Mouse (Mus musculus): ENCODE measurements around the gene Gmfg. TPM values are rescaled to one million over a fixed set of nuclear protein-coding genes. Genes with fewer than 3 reads are reported as not detected.

The Gmfg gene
- polyA plus RNA-seq, 1 experiment from 2014 or later, result 19.2 TPM

- no peaks in the 10 kb centered on the region for H3K36me3 ChIP-seq (ENCODE audit: control insufficient read depth, insufficient read depth, low read length)
- no peaks in the 10 kb centered on the region for H3K4me1 ChIP-seq (ENCODE audit: control insufficient read depth, insufficient read depth, low read length)
- no peaks in the 10 kb centered on the region; the same call in 1 of the 2 replicates for H3K27me3 ChIP-seq (ENCODE audit: control insufficient read depth, insufficient read depth, low read length)
- no peak overlapping the region for H3K4me2 ChIP-seq (ENCODE audit: low read depth, low read length)
- H3K27ac ChIP-seq (ENCODE audit: low read length), result no peak overlapping the region
- no peak overlapping the region for H3K9ac ChIP-seq (ENCODE audit: low read length)
- no peaks in the 10 kb centered on the region for H3K9me3 ChIP-seq (replicated peaks; ENCODE audit: control insufficient read depth, low read length)
- H3K4me3 ChIP-seq (replicated peaks; ENCODE audit: low read length), result no peak overlapping the region
- WGBS, result 77% methylated on average over 13 of the region's 13 CpGs
- ATAC-seq (ENCODE audit: insufficient read depth, low FRiP score), result no peak
Measured at GRCm38 (mm10) chr7:28444344-28444974, 7.2 kb downstream of the Gmfg start.

- ATAC-seq (ENCODE audit: insufficient read depth, low FRiP score), result no peak
- Histone ChIP-seq H3K9me3 (replicated peaks; ENCODE audit: control insufficient read depth, low read length) (no peaks in the 10 kb centered on the region), H3K27me3 (ENCODE audit: control insufficient read depth, insufficient read depth, low read length) (no peaks in the 10 kb centered on the region; the same call in 1 of the 2 replicates), H3K27ac (ENCODE audit: low read length) (no peak overlapping the region), H3K4me3 (replicated peaks; ENCODE audit: low read length) (no peak overlapping the region), H3K4me2 (ENCODE audit: low read depth, low read length) (no peak overlapping the region), H3K4me1 (ENCODE audit: control insufficient read depth, insufficient read depth, low read length) (no peaks in the 10 kb centered on the region), H3K36me3 (ENCODE audit: control insufficient read depth, insufficient read depth, low read length) (no peaks in the 10 kb centered on the region), H3K9ac (ENCODE audit: low read length) (no peak overlapping the region)
- WGBS, result 9% methylated on average over 12 of the region's 12 CpGs
Measured at GRCm38 (mm10) chr7:28446446-28446845, 9.2 kb downstream of the Gmfg start.

GRCm38 (mm10) chr7:28447101-28447830 is 10.0 kb downstream of the Gmfg start:
- Histone ChIP-seq H3K4me1 (ENCODE audit: control insufficient read depth, insufficient read depth, low read length) (no peaks in the 10 kb centered on the region), H3K27ac (ENCODE audit: low read length) (no peak overlapping the region), H3K27me3 (ENCODE audit: control insufficient read depth, insufficient read depth, low read length) (no peaks in the 10 kb centered on the region; the same call in 1 of the 2 replicates), H3K9me3 (replicated peaks; ENCODE audit: control insufficient read depth, low read length) (no peaks in the 10 kb centered on the region), H3K4me3 (replicated peaks; ENCODE audit: low read length) (no peak overlapping the region), H3K9ac (ENCODE audit: low read length) (no peak overlapping the region), H3K4me2 (ENCODE audit: low read depth, low read length) (no peak overlapping the region), H3K36me3 (ENCODE audit: control insufficient read depth, insufficient read depth, low read length) (no peaks in the 10 kb centered on the region)
- ATAC-seq (ENCODE audit: insufficient read depth, low FRiP score), result no peak
- 21% methylated on average over 12 of the region's 12 CpGs for WGBS

GRCm38 (mm10) chr7:28447865-28448820 is 10.9 kb downstream of the Gmfg start:
- no peaks in the 10 kb centered on the region for H3K36me3 ChIP-seq (ENCODE audit: control insufficient read depth, insufficient read depth, low read length)

GRCm38 (mm10) chr7:28451531-28452360 is 14.5 kb downstream of the Gmfg start, which contains the start of gene Lrfn1:
Lrfn1 (plus strand) TSS chr7:28451980.
- peak within 1 kb of the TSS; percentile 86 for H3K4me3 ChIP-seq (replicated peaks; ENCODE audit: low read length)
- peaks cover 4% of the 10 kb centered on the region; the same call in 1 of the 2 replicates for H3K36me3 ChIP-seq (ENCODE audit: control insufficient read depth, insufficient read depth, low read length)
- no peaks in the 10 kb centered on the region for H3K27me3 ChIP-seq (ENCODE audit: control insufficient read depth, insufficient read depth, low read length)
- peak within 1 kb of the TSS; percentile 91 for H3K9ac ChIP-seq (ENCODE audit: low read length)
- under 1% methylated on average over 58 of the region's 97 CpGs for WGBS
- H3K27ac ChIP-seq (ENCODE audit: low read length), result no peak within 1 kb of the TSS; the same call in 1 of the 2 replicates
- peak; percentile 63 for ATAC-seq (ENCODE audit: insufficient read depth, low FRiP score)
- H3K4me2 ChIP-seq (ENCODE audit: low read depth, low read length), result peak within 1 kb of the TSS; percentile 99
- no peaks in the 10 kb centered on the region for H3K9me3 ChIP-seq (replicated peaks; ENCODE audit: control insufficient read depth, low read length)
- peaks cover 3% of the 10 kb centered on the region for H3K4me1 ChIP-seq (ENCODE audit: control insufficient read depth, insufficient read depth, low read length)

More at GRCm38 (mm10) chr7:28447865-28448820, 10.9 kb downstream of the Gmfg start:
- Histone ChIP-seq H3K4me3 (replicated peaks; ENCODE audit: low read length) (no peak overlapping the region), H3K27me3 (ENCODE audit: control insufficient read depth, insufficient read depth, low read length) (no peaks in the 10 kb centered on the region; the same call in 1 of the 2 replicates), H3K4me1 (ENCODE audit: control insufficient read depth, insufficient read depth, low read length) (peaks cover 3% of the 10 kb centered on the region), H3K27ac (ENCODE audit: low read length) (no peak overlapping the region), H3K9ac (ENCODE audit: low read length) (no peak overlapping the region), H3K4me2 (ENCODE audit: low read depth, low read length) (no peak overlapping the region), H3K9me3 (replicated peaks; ENCODE audit: control insufficient read depth, low read length) (no peaks in the 10 kb centered on the region)
- no peak for ATAC-seq (ENCODE audit: insufficient read depth, low FRiP score)
- 61% methylated on average over 13 of the region's 13 CpGs for WGBS

- peak overlapping the region; percentile 86 for H3K4me3 ChIP-seq (replicated peaks; ENCODE audit: low read length)
- no peak overlapping the region for H3K27ac ChIP-seq (ENCODE audit: low read length)
- H3K4me1 ChIP-seq (ENCODE audit: control insufficient read depth, insufficient read depth, low read length), result peaks cover 3% of the 10 kb centered on the region
- H3K4me2 ChIP-seq (ENCODE audit: low read depth, low read length), result peak overlapping the region; percentile 99
- 3% methylated on average over 23 of the region's 24 CpGs for WGBS
- H3K9ac ChIP-seq (ENCODE audit: low read length), result peak overlapping the region; percentile 91
- H3K36me3 ChIP-seq (ENCODE audit: control insufficient read depth, insufficient read depth, low read length), result peaks cover 4% of the 10 kb centered on the region; the same call in 1 of the 2 replicates
- ATAC-seq (ENCODE audit: insufficient read depth, low FRiP score), result peak; percentile 22; the same call in 1 of the 2 replicates
- H3K9me3 ChIP-seq (replicated peaks; ENCODE audit: control insufficient read depth, low read length), result no peaks in the 10 kb centered on the region
- no peaks in the 10 kb centered on the region for H3K27me3 ChIP-seq (ENCODE audit: control insufficient read depth, insufficient read depth, low read length)
Measured at GRCm38 (mm10) chr7:28452361-28453005, 15.2 kb downstream of the Gmfg start.

- peaks cover 19% of the 10 kb centered on the region for H3K36me3 ChIP-seq (ENCODE audit: control insufficient read depth, insufficient read depth, low read length)
- H3K9me3 ChIP-seq (replicated peaks; ENCODE audit: control insufficient read depth, low read length), result no peaks in the 10 kb centered on the region
- no peak overlapping the region for H3K9ac ChIP-seq (ENCODE audit: low read length)
- H3K27ac ChIP-seq (ENCODE audit: low read length), result no peak overlapping the region
- no peak overlapping the region for H3K4me2 ChIP-seq (ENCODE audit: low read depth, low read length)
- 90% methylated on average over 5 of the region's 5 CpGs for WGBS
- ATAC-seq (ENCODE audit: insufficient read depth, low FRiP score), result no peak
- H3K4me1 ChIP-seq (ENCODE audit: control insufficient read depth, insufficient read depth, low read length), result no peaks in the 10 kb centered on the region
- no peak overlapping the region for H3K4me3 ChIP-seq (replicated peaks; ENCODE audit: low read length)
- H3K27me3 ChIP-seq (ENCODE audit: control insufficient read depth, insufficient read depth, low read length), result no peaks in the 10 kb centered on the region
Measured at GRCm38 (mm10) chr7:28460361-28460760, 23.1 kb downstream of the Gmfg start.

- H3K27me3 ChIP-seq (ENCODE audit: control insufficient read depth, insufficient read depth, low read length), result 0 out of 2 replicates have a peak, but pooled peaks cover 3% of the 10 kb centered on the region
- H3K9me3 ChIP-seq (replicated peaks; ENCODE audit: control insufficient read depth, low read length), result no peaks in the 10 kb centered on the region
- no peak overlapping the region for H3K4me3 ChIP-seq (replicated peaks; ENCODE audit: low read length)
- H3K4me1 ChIP-seq (ENCODE audit: control insufficient read depth, insufficient read depth, low read length), result peaks cover 8% of the 10 kb centered on the region; the same call in 1 of the 2 replicates
- H3K36me3 ChIP-seq (ENCODE audit: control insufficient read depth, insufficient read depth, low read length), result peaks cover 17% of the 10 kb centered on the region
- no peak for ATAC-seq (ENCODE audit: insufficient read depth, low FRiP score)
- no peak overlapping the region for H3K27ac ChIP-seq (ENCODE audit: low read length)
- H3K9ac ChIP-seq (ENCODE audit: low read length), result no peak overlapping the region
- WGBS, result 88% methylated on average over 2 of the region's 2 CpGs
- H3K4me2 ChIP-seq (ENCODE audit: low read depth, low read length), result no peak overlapping the region
Measured at GRCm38 (mm10) chr7:28462769-28463168, 25.5 kb downstream of the Gmfg start.
